Mouse (Mus musculus): ENCODE data around the gene Slc5a5.

GRCm38 (mm10) chr8:70872643-70873363, 19.8 kb downstream of the Slc5a5 start:
- no peak for TF ChIP-seq EP300 (IDR thresholded peaks at IDR 0.05; ENCODE audit: low read depth)
- TF ChIP-seq CTCF (IDR thresholded peaks at IDR 0.05; ENCODE audit: low read depth): no peak

All from liver, postnatal 0 days (tissue).